Mouse (Mus musculus) MEL (cell line): ENCODE data around the gene Ttk. TPM values are rescaled to one million over a fixed set of nuclear protein-coding genes. Genes with fewer than 3 reads are reported as not detected.

Experiments
- DNase-seq: peaks from one replicate; pipeline ENCODE4 v3.0.0; 2011; ENCODE audit warnings: low read depth, low spot score
- H3K27ac ChIP-seq: 2 replicates; pipeline ENCODE4 v1.5.1; 2012; ENCODE audit warnings: low read depth, mild to moderate bottlenecking, control low read depth, low read length, moderate library complexity; ENCODE audit not compliant: control insufficient read depth
- H3K27me3 ChIP-seq, 2 experiments: fragments of 150-350 bp in 1 of 2; sonication (generic) in 1 of 2; 2 replicates each; pipeline ENCODE4 v1.6.1; 2012; ENCODE audit warnings: low read length in 2 of 2, mild to moderate bottlenecking in 2 of 2, improper control_type of control experiment in 1 of 2, moderate library complexity in 1 of 2; ENCODE audit not compliant: insufficient read depth in 2 of 2, control insufficient read depth in 1 of 2
- H3K36me3 ChIP-seq, 2 experiments: 2 replicates each; pipeline ENCODE4 v1.6.1; 2012 to 2014; ENCODE audit warnings: low read length in 2 of 2, improper control_type of control experiment in 1 of 2, inconsistent platforms in 1 of 2, mild to moderate bottlenecking in 1 of 2; ENCODE audit not compliant: insufficient read depth in 2 of 2, control insufficient read depth in 1 of 2
- H3K4me1 ChIP-seq, 2 experiments: fragments of 150-350 bp in 1 of 2; sonication (generic) in 1 of 2; 2 replicates each; pipeline ENCODE4 v1.6.1; 2012; ENCODE audit warnings: low read length in 2 of 2, improper control_type of control experiment in 1 of 2, mild to moderate bottlenecking in 1 of 2; ENCODE audit not compliant: insufficient read depth in 2 of 2, control insufficient read depth in 1 of 2
- H3K4me3 ChIP-seq, 2 experiments: fragments of 150-350 bp in 1 of 2; sonication (generic) in 1 of 2; 2 replicates each; pipeline ENCODE4 v1.5.1; 2012; ENCODE audit warnings: low read depth in 2 of 2, low read length in 2 of 2, mild to moderate bottlenecking in 2 of 2, moderate library complexity in 2 of 2, control low read depth in 1 of 2, improper control_type of control experiment in 1 of 2; ENCODE audit not compliant: control insufficient read depth in 1 of 2, insufficient read depth in 1 of 2
- H3K79me2 ChIP-seq: 2 replicates; pipeline ENCODE4 v1.6.1; 2012; ENCODE audit warnings: mild to moderate bottlenecking, low read length, moderate library complexity; ENCODE audit not compliant: control insufficient read depth, poor library complexity, insufficient read depth
- H3K9ac ChIP-seq: 2 replicates; pipeline ENCODE4 v1.6.1; 2012; ENCODE audit warnings: low read depth, mild to moderate bottlenecking, control low read depth, low read length, moderate library complexity; ENCODE audit not compliant: control insufficient read depth, poor library complexity, severe bottlenecking
- H3K9me3 ChIP-seq: fragments of 150-350 bp; sonication (generic); replicated peaks from 2 replicates; pipeline ENCODE4 v1.6.1; 2012; ENCODE audit warnings: mild to moderate bottlenecking, low read length, improper control_type of control experiment, moderate library complexity; ENCODE audit not compliant: insufficient read depth
- BHLHE40 ChIP-seq: IDR thresholded peaks from 2 replicates; pipeline ENCODE4 v1.6.1; 2012; ENCODE audit warnings: low read depth, mild to moderate bottlenecking, inconsistent platforms, low read length, improper control_type of control experiment, borderline replicate concordance
- CHD1 ChIP-seq: IDR thresholded peaks from 2 replicates; pipeline ENCODE4 v1.6.1; 2012; ENCODE audit warnings: low read depth, mild to moderate bottlenecking, inconsistent platforms, low read length, improper control_type of control experiment
- CHD2 ChIP-seq: IDR thresholded peaks from 2 replicates; pipeline ENCODE4 v1.6.1; 2011; ENCODE audit warnings: low read length, improper control_type of control experiment
- E2F4 ChIP-seq: IDR thresholded peaks from 2 replicates; pipeline ENCODE4 v1.6.1; 2011; ENCODE audit warnings: low read depth, low read length, improper control_type of control experiment, borderline replicate concordance
- EP300 ChIP-seq, 2 experiments: IDR thresholded peaks; 2 replicates each; pipeline ENCODE4 v1.6.1; 2011; ENCODE audit warnings: improper control_type of control experiment in 2 of 2, low read length in 2 of 2, low read depth in 1 of 2, mild to moderate bottlenecking in 1 of 2
- ETS1 ChIP-seq: IDR thresholded peaks from 2 replicates; pipeline ENCODE4 v1.6.1; 2012; ENCODE audit warnings: low read depth, mild to moderate bottlenecking, inconsistent platforms, low read length, improper control_type of control experiment, moderate library complexity
- GABPA ChIP-seq: IDR thresholded peaks from 2 replicates; pipeline ENCODE4 v1.6.1; 2012; ENCODE audit warnings: low read depth, mild to moderate bottlenecking, inconsistent platforms, low read length, improper control_type of control experiment, moderate library complexity
- GATA1 ChIP-seq: IDR thresholded peaks from 2 replicates; pipeline ENCODE4 v1.6.1; 2011; ENCODE audit warnings: low read depth, low read length, improper control_type of control experiment
- HCFC1 ChIP-seq: IDR thresholded peaks from 2 replicates; pipeline ENCODE4 v1.6.1; 2012; ENCODE audit warnings: low read depth, mild to moderate bottlenecking, inconsistent platforms, low read length, improper control_type of control experiment, moderate library complexity
- JUND ChIP-seq: IDR thresholded peaks from 2 replicates; pipeline ENCODE4 v1.6.1; 2011; ENCODE audit warnings: low read depth, mild to moderate bottlenecking, improper control_type of control experiment, low read length
- KAT2A ChIP-seq: conservative IDR thresholded peaks from 2 replicates; pipeline ENCODE4 v1.6.1; 2012; ENCODE audit warnings: low read depth, low read length, improper control_type of control experiment, inconsistent platforms
- MAFK ChIP-seq: IDR thresholded peaks from 2 replicates; pipeline ENCODE4 v1.6.1; 2011; ENCODE audit warnings: low read depth, mild to moderate bottlenecking, low read length, improper control_type of control experiment, borderline replicate concordance
- MAZ ChIP-seq: IDR thresholded peaks from 2 replicates; pipeline ENCODE4 v1.6.1; 2012; ENCODE audit warnings: low read depth, mild to moderate bottlenecking, inconsistent platforms, low read length, improper control_type of control experiment
- MEF2A ChIP-seq: IDR thresholded peaks from 2 replicates; pipeline ENCODE4 v1.6.1; 2014; ENCODE audit warnings: low read depth, mild to moderate bottlenecking, inconsistent platforms, low read length, improper control_type of control experiment; ENCODE audit not compliant: poor library complexity, insufficient replicate concordance, severe bottlenecking; ENCODE audit errors: extremely low read depth
- MXI1 ChIP-seq: IDR thresholded peaks from 2 replicates; pipeline ENCODE4 v1.6.1; 2011; ENCODE audit warnings: mild to moderate bottlenecking, low read depth, low read length, improper control_type of control experiment
- NELFE ChIP-seq: IDR thresholded peaks from 2 replicates; pipeline ENCODE4 v1.6.1; 2011; ENCODE audit warnings: low read depth, low read length, improper control_type of control experiment
- NRF1 ChIP-seq: IDR thresholded peaks from 2 replicates; pipeline ENCODE4 v1.6.1; 2014; ENCODE audit warnings: low read depth, mild to moderate bottlenecking, inconsistent platforms, low read length, improper control_type of control experiment, moderate library complexity; ENCODE audit not compliant: poor library complexity, insufficient read depth, severe bottlenecking
- POLR2A ChIP-seq, 2 experiments: IDR thresholded peaks; 2 replicates each; pipeline ENCODE4 v1.6.1; 2011 to 2012; ENCODE audit warnings: low read length in 2 of 2, mild to moderate bottlenecking in 2 of 2, control low read depth in 1 of 2, improper control_type of control experiment in 1 of 2, low read depth in 1 of 2, moderate library complexity in 1 of 2; ENCODE audit not compliant: control insufficient read depth in 1 of 2, insufficient read depth in 1 of 2, poor library complexity in 1 of 2
- POLR2AphosphoS2 ChIP-seq: IDR thresholded peaks from 2 replicates; pipeline ENCODE4 v1.6.1; 2011; ENCODE audit warnings: low read length, improper control_type of control experiment
- POLR2AphosphoS5 ChIP-seq: IDR thresholded peaks from 2 replicates; pipeline ENCODE4 v1.6.1; 2012; ENCODE audit warnings: low read depth, borderline replicate concordance, mild to moderate bottlenecking, inconsistent platforms, low read length, moderate library complexity, mixed read lengths
- RAD21 ChIP-seq: IDR thresholded peaks from 2 replicates; pipeline ENCODE4 v1.6.1; 2011; ENCODE audit warnings: mild to moderate bottlenecking, low read depth, low read length, improper control_type of control experiment
- RCOR1 ChIP-seq: IDR thresholded peaks from 2 replicates; pipeline ENCODE4 v1.6.1; 2012; ENCODE audit warnings: low read depth, mild to moderate bottlenecking, inconsistent platforms, low read length, improper control_type of control experiment
- SIN3A ChIP-seq: IDR thresholded peaks from 2 replicates; pipeline ENCODE4 v1.6.1; 2012; ENCODE audit warnings: low read length, improper control_type of control experiment, inconsistent platforms
- SMC3 ChIP-seq: IDR thresholded peaks from 2 replicates; pipeline ENCODE4 v1.6.1; 2011; ENCODE audit warnings: low read depth, low read length, improper control_type of control experiment
- TCF12 ChIP-seq: IDR thresholded peaks from 2 replicates; pipeline ENCODE4 v1.6.1; 2014; ENCODE audit warnings: low read depth, mild to moderate bottlenecking, inconsistent platforms, low read length, improper control_type of control experiment, moderate library complexity
- UBTF ChIP-seq: IDR thresholded peaks from 2 replicates; pipeline ENCODE4 v1.6.1; 2012; ENCODE audit warnings: low read depth, mild to moderate bottlenecking, inconsistent platforms, low read length, improper control_type of control experiment, moderate library complexity, borderline replicate concordance; ENCODE audit not compliant: insufficient read depth
- ZKSCAN1 ChIP-seq: IDR thresholded peaks from 2 replicates; pipeline ENCODE4 v1.6.1; 2012; ENCODE audit warnings: low read depth, mild to moderate bottlenecking, inconsistent platforms, low read length, improper control_type of control experiment, moderate library complexity
- ZNF384 ChIP-seq: IDR thresholded peaks from 2 replicates; pipeline ENCODE4 v1.6.1; 2012; ENCODE audit warnings: low read depth, mild to moderate bottlenecking, inconsistent platforms, low read length, improper control_type of control experiment
- polyA plus RNA-seq, 2 experiments: library from polyadenylated mRNA; stranded (reverse) in 1 of 2; unstranded in 1 of 2; fragments of >175 nt in 1 of 2; fragments of >200 nt in 1 of 2; gene quantifications; 2 replicates each; pipeline versions ENCODE4 v1.2.1 to v1.2.4; 2012; ENCODE audit warnings: low replicate concordance in 2 of 2, low read depth in 1 of 2; ENCODE audit not compliant: insufficient read length in 2 of 2, insufficient read depth in 1 of 2, missing spikeins in 1 of 2
- total RNA-seq: library from RNA; depleted of rRNA; stranded (reverse); fragments of 300-350 nt; gene quantifications from 2 replicates; pipeline ENCODE4 v1.2.3, GENCODE M21; 2012

Ttk gene
- total and polyA plus RNA-seq, 3 experiments = 16.0 to 18.5 TPM; not detected in 1

- H3K4me3 ChIP-seq = no peak overlapping the region
- H3K9ac ChIP-seq = no peak overlapping the region
- TF ChIP-seq RAD21 (no peak), GATA1 (no peak), ZNF384 (no peak), KAT2A (no peak), JUND (no peak), SIN3A (no peak), POLR2AphosphoS5 (no peak), NELFE (no peak), SMC3 (no peak), NRF1 (no peak), RCOR1 (no peak), UBTF (no peak), MXI1 (no peak), CHD1 (no peak), MAZ (no peak), TCF12 (no peak), BHLHE40 (no peak), MAFK (no peak), POLR2AphosphoS2 (no peak), POLR2A (IDR thresholded peaks at IDR 0.05; ENCODE audit: control insufficient read depth in 1 of 2, insufficient read depth in 1 of 2, low read depth in 1 of 2, low read length in 2 of 2, poor library complexity in 1 of 2) (no peak)
- no peaks in the 10 kb centered on the region; a peak in 1 of 4 replicates for H3K36me3 ChIP-seq
- no peaks in the 10 kb centered on the region for H3K4me1 ChIP-seq
- H3K27me3 ChIP-seq = no peaks in the 10 kb centered on the region
- H3K27ac ChIP-seq = no peak overlapping the region
- H3K79me2 ChIP-seq = no peaks in the 10 kb centered on the region
- no peaks in the 10 kb centered on the region for H3K9me3 ChIP-seq
- no peak for DNase-seq
Measured at GRCm38 (mm10) chr9:83888214-83888613, 53.7 kb downstream of the Ttk start.

- H3K4me3 ChIP-seq = no peak overlapping the region
- no peaks in the 10 kb centered on the region for H3K4me1 ChIP-seq
- H3K27me3 ChIP-seq = no peaks in the 10 kb centered on the region; a peak in 1 of 4 replicates
- H3K79me2 ChIP-seq = no peaks in the 10 kb centered on the region
- no peaks in the 10 kb centered on the region for H3K9me3 ChIP-seq
- H3K36me3 ChIP-seq = no peaks in the 10 kb centered on the region; a peak in 1 of 4 replicates
- DNase-seq = no peak
- TF ChIP-seq UBTF (no peak), E2F4 (no peak), SIN3A (no peak), GABPA (no peak), SMC3 (no peak), MEF2A (no peak), BHLHE40 (no peak), ZKSCAN1 (no peak), HCFC1 (no peak), ETS1 (no peak), NELFE (no peak), POLR2AphosphoS2 (no peak), KAT2A (no peak), ZNF384 (no peak), RCOR1 (no peak), CHD2 (no peak), MXI1 (no peak), EP300 (IDR thresholded peaks at IDR 0.05; ENCODE audit: low read depth in 1 of 2, low read length in 2 of 2) (no peak), JUND (no peak)
- H3K27ac ChIP-seq = no peak overlapping the region
- no peak overlapping the region for H3K9ac ChIP-seq
Measured at GRCm38 (mm10) chr9:83893073-83893472, 58.6 kb downstream of the Ttk start.
